Mouse (Mus musculus) forebrain, embryonic 10.5 days (tissue): ENCODE data around the gene Prkn. TPM values are rescaled to one million over a fixed set of nuclear protein-coding genes. Genes with fewer than 3 reads are reported as not detected.
A peak's percentile ranks its signal among the peaks of the same experiment; 100 is the strongest.

Experiments
- DNase-seq: peaks from one replicate; pipeline ENCODE4 v3.0.0-alpha.2; 2017; ENCODE audit warnings: low spot score; ENCODE audit errors: extremely low spot score
- H3K27ac ChIP-seq: fragments of 300-500 bp; sonication (generic); 2 replicates; pipeline ENCODE4 v1.5.1; 2016; ENCODE audit warnings: mild to moderate bottlenecking
- H3K27me3 ChIP-seq: fragments of 300-500 bp; sonication (generic); 2 replicates; pipeline ENCODE4 v1.6.1; 2016; ENCODE audit warnings: mild to moderate bottlenecking; ENCODE audit not compliant: poor library complexity, severe bottlenecking
- H3K36me3 ChIP-seq: fragments of 300-500 bp; sonication (generic); replicated peaks from 2 replicates; pipeline ENCODE4 v1.6.1; 2016; ENCODE audit warnings: mild to moderate bottlenecking, moderate library complexity
- H3K4me1 ChIP-seq: fragments of 300-500 bp; sonication (generic); 2 replicates; pipeline ENCODE4 v1.6.1; 2016
- H3K4me3 ChIP-seq: fragments of 300-500 bp; sonication (generic); 2 replicates; pipeline ENCODE4 v1.5.1; 2016; ENCODE audit warnings: mild to moderate bottlenecking, moderate library complexity
- H3K9me3 ChIP-seq: fragments of 300-500 bp; sonication (generic); 2 replicates; pipeline ENCODE4 v1.6.1; 2016; ENCODE audit warnings: mild to moderate bottlenecking, moderate library complexity
- WGBS: fragments of 180-500 bp; shearing (Covaris S2); methylation state at CpG from one replicate; pipeline ENCODE4 v1.1.7; 2016; 5-methylcytosine and 5-hydroxymethylcytosine counted together
- polyA plus RNA-seq: library from polyadenylated mRNA; unstranded; fragments of >200 nt; fragmentation: Nextera tagmentation; extraction: Ambion mirVana; gene quantifications from 2 replicates; pipeline ENCODE4 v1.2.1, GENCODE M21; 2016

Prkn gene
- polyA plus RNA-seq, 1 experiment from 2014 or later: 0.81 TPM

- DNase-seq: no peak
- Histone ChIP-seq H3K27ac (no peak overlapping the region), H3K4me3 (no peak overlapping the region), H3K4me1 (no peaks in the 10 kb centered on the region), H3K9me3 (no peaks in the 10 kb centered on the region), H3K27me3 (no peaks in the 10 kb centered on the region), H3K36me3 (no peaks in the 10 kb centered on the region)
- WGBS: 86% methylated on average over 4 of the region's 4 CpGs
These were observed 190.8 kb downstream of the Prkn start for GRCm38 (mm10) chr17:11030936-11031335.

DNA sequence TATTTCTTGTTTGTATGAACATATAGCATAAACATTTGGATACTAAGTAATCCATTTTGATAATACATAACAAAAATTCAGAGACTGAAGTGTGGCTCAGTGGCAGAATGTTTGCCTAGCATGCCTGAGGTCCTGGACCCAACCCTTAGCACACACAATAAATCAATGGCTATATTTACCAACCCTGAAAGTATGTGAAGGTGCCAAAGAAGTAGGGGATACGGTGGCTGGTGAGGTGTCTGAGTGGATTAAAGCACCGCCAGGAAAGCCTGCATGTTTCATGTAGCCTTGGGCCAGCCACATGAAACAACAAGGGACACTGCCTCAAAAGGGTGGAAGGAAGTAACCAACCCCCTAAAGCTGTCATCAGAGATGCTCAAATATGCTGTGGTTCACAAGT is 192.2 kb downstream of the Prkn start:
- 87% methylated on average over 2 of the region's 2 CpGs for WGBS
- Histone ChIP-seq H3K4me3 (no peak overlapping the region), H3K27me3 (no peaks in the 10 kb centered on the region), H3K4me1 (no peaks in the 10 kb centered on the region), H3K36me3 (no peaks in the 10 kb centered on the region), H3K27ac (no peak overlapping the region), H3K9me3 (no peaks in the 10 kb centered on the region)
- no peak for DNase-seq

DNA sequence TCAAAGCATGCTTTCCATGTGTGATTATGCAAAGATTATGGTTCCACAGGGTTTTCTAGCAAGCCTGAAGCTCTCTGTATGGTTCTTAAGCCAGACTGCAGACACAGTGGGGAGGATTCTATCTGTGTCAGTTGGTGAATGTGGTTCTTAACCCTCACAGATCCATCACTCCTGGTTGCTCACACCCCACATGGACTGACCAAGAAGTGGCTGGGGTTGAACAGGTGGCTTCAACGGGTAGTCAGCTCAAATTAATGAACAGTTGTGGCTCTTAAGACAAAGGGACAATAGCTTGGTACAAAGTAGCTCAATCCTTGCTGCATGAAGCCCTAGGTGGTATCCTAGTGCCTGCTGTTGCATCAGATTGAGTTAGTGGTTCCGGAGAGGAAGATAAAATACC is 193.4 kb downstream of the Prkn start:
- H3K9me3 ChIP-seq: no peaks in the 10 kb centered on the region
- no peaks in the 10 kb centered on the region for H3K27me3 ChIP-seq
- 53% methylated on average over 2 of the region's 2 CpGs for WGBS
- no peak overlapping the region for H3K4me3 ChIP-seq
- H3K36me3 ChIP-seq: no peaks in the 10 kb centered on the region
- DNase-seq: no peak
- no peaks in the 10 kb centered on the region for H3K4me1 ChIP-seq
- no peak overlapping the region for H3K27ac ChIP-seq

DNA sequence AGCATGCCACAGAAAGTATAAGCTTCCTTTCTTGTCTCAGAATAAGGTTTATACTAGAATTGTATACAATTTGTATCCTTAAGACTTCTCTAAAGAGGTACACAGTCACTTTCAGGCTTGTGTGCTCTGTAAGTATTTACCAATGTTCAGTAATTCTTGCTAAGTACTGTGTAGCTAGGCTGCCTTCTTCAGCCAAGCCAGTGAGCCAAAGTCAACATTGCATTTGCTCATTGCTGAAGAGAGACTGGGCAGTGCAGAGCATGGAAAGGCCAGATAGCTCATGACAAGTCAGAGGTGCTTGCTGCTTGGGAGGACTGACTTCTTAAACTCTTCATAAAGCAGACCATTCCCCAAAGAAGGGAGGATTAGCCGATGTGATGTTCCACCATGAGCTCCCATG is 198.1 kb downstream of the Prkn start:
- no peak for DNase-seq
- Histone ChIP-seq H3K9me3 (no peaks in the 10 kb centered on the region), H3K36me3 (no peaks in the 10 kb centered on the region), H3K4me3 (no peak overlapping the region), H3K27ac (no peak overlapping the region), H3K4me1 (no peaks in the 10 kb centered on the region), H3K27me3 (no peaks in the 10 kb centered on the region)
- WGBS: 100% methylated on average over 1 of the region's 1 CpGs

GRCm38 (mm10) chr17:11058986-11059385 is 218.8 kb downstream of the Prkn start:
- no peak for DNase-seq
- Histone ChIP-seq H3K9me3 (no peaks in the 10 kb centered on the region), H3K4me3 (no peak overlapping the region), H3K4me1 (peaks cover 7% of the 10 kb centered on the region), H3K27ac (no peak overlapping the region), H3K36me3 (no peaks in the 10 kb centered on the region), H3K27me3 (no peaks in the 10 kb centered on the region)
- 86% methylated on average over 1 of the region's 1 CpGs for WGBS

- WGBS: 3% methylated on average over 16 of the region's 16 CpGs
- DNase-seq: peak; percentile 55
- Histone ChIP-seq H3K9me3 (no peaks in the 10 kb centered on the region), H3K36me3 (no peaks in the 10 kb centered on the region), H3K27ac (peak overlapping the region; percentile 87), H3K27me3 (peaks cover 5% of the 10 kb centered on the region; the same call in 1 of the 2 replicates), H3K4me1 (peaks cover 30% of the 10 kb centered on the region), H3K4me3 (peak overlapping the region; percentile 39)
These were observed 227.0 kb downstream of the Prkn start for GRCm38 (mm10) chr17:11067076-11067703.

- DNase-seq: peak; percentile 80
- H3K9me3 ChIP-seq: no peaks in the 10 kb centered on the region
- WGBS: 3% methylated on average over 14 of the region's 14 CpGs
- H3K4me1 ChIP-seq: peaks cover 30% of the 10 kb centered on the region
- H3K4me3 ChIP-seq: peak overlapping the region; percentile 39
- peak overlapping the region; percentile 87 for H3K27ac ChIP-seq
- H3K27me3 ChIP-seq: peaks cover 5% of the 10 kb centered on the region; the same call in 1 of the 2 replicates
- no peaks in the 10 kb centered on the region for H3K36me3 ChIP-seq
These were observed 227.7 kb downstream of the Prkn start for GRCm38 (mm10) chr17:11067704-11068475.

- H3K27ac ChIP-seq: no peak overlapping the region
- no peaks in the 10 kb centered on the region for H3K9me3 ChIP-seq
- no peak for DNase-seq
- H3K27me3 ChIP-seq: peaks cover 4% of the 10 kb centered on the region; the same call in 1 of the 2 replicates
- peaks cover 50% of the 10 kb centered on the region for H3K4me1 ChIP-seq
- no peaks in the 10 kb centered on the region for H3K36me3 ChIP-seq
- no peak overlapping the region for H3K4me3 ChIP-seq
These were observed 230.8 kb downstream of the Prkn start for GRCm38 (mm10) chr17:11070996-11071395.

- no peak overlapping the region for H3K4me3 ChIP-seq
- no peaks in the 10 kb centered on the region for H3K36me3 ChIP-seq
- H3K4me1 ChIP-seq: peaks cover 31% of the 10 kb centered on the region
- no peaks in the 10 kb centered on the region for H3K27me3 ChIP-seq
- H3K9me3 ChIP-seq: no peaks in the 10 kb centered on the region
- 49% methylated on average over 6 of the region's 6 CpGs for WGBS
- H3K27ac ChIP-seq: peak overlapping the region; percentile 12; the same call in 1 of the 2 replicates
- DNase-seq: peak; percentile 25
These were observed 236.2 kb downstream of the Prkn start for GRCm38 (mm10) chr17:11076319-11076903.

- Histone ChIP-seq H3K27me3 (no peaks in the 10 kb centered on the region), H3K4me1 (peaks cover 9% of the 10 kb centered on the region; the same call in 1 of the 2 replicates), H3K4me3 (no peak overlapping the region), H3K36me3 (no peaks in the 10 kb centered on the region), H3K27ac (no peak overlapping the region), H3K9me3 (no peaks in the 10 kb centered on the region)
- WGBS: 78% methylated on average over 1 of the region's 1 CpGs
- DNase-seq: no peak
These were observed 246.3 kb downstream of the Prkn start for GRCm38 (mm10) chr17:11086492-11086891.

DNA sequence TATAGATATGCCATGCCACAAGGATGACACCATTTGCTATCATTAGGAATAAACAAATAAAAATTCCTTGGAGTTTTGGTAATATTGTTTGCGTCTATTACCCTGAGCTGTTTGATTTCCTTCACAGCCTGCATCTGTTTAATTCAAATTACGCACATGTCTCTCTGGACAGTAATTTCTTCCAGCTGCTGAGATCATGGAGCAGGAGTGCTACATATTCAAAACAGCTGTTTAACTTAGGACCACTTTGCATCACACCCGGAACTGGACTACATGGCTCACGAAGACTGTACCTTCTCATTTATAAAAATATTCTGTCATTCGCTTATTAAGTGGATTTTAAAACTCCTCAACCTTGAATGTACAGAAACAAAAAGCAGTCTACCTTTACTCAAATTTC is 246.9 kb downstream of the Prkn start:
- Histone ChIP-seq H3K27me3 (no peaks in the 10 kb centered on the region), H3K27ac (no peak overlapping the region), H3K4me3 (no peak overlapping the region), H3K4me1 (peaks cover 9% of the 10 kb centered on the region; the same call in 1 of the 2 replicates), H3K9me3 (no peaks in the 10 kb centered on the region), H3K36me3 (no peaks in the 10 kb centered on the region)
- 71% methylated on average over 5 of the region's 5 CpGs for WGBS
- DNase-seq: no peak

- H3K36me3 ChIP-seq: no peaks in the 10 kb centered on the region
- no peak for DNase-seq
These were observed 247.6 kb downstream of the Prkn start for GRCm38 (mm10) chr17:11087823-11088222.

DNA sequence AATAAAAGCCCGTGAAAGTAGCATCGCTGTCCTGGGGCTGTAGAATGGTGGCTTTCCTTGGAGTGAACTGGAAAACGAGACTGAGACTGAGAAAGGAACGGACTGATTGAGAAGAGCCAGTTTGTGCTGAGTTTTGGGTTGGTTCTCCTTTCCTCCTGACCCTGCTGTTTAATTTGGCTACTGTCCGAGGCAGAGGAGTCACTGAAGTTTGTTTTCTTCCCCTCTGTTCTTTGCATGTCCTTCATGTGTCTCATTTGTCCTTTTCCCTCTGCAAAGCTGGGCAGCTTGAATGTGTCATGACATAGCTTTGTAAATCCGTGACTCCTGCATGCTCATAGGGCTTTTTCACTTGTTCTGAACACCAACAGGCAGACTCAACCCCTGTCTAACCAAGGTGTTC is 249.2 kb downstream of the Prkn start:
- Histone ChIP-seq H3K27ac (no peak overlapping the region), H3K36me3 (no peaks in the 10 kb centered on the region), H3K9me3 (no peaks in the 10 kb centered on the region), H3K4me1 (peaks cover 19% of the 10 kb centered on the region), H3K4me3 (no peak overlapping the region), H3K27me3 (no peaks in the 10 kb centered on the region)
- no peak for DNase-seq
- 88% methylated on average over 6 of the region's 6 CpGs for WGBS

More at GRCm38 (mm10) chr17:11087823-11088222, 247.6 kb downstream of the Prkn start:
- H3K4me1 ChIP-seq: peaks cover 13% of the 10 kb centered on the region
- no peaks in the 10 kb centered on the region for H3K9me3 ChIP-seq
- no peak overlapping the region for H3K4me3 ChIP-seq
- H3K27me3 ChIP-seq: no peaks in the 10 kb centered on the region
- H3K27ac ChIP-seq: peak overlapping the region; percentile 64
- WGBS: 49% methylated on average over 8 of the region's 8 CpGs
